Mouse (Mus musculus) small intestine, adult 2 months (tissue): ENCODE measurements around the gene Ccdc33. TPM values are rescaled to one million over a fixed set of nuclear protein-coding genes. Genes with fewer than 3 reads are reported as not detected.

Experiments used
- H3K27ac ChIP-seq: fragments of 200-500 bp; 2 replicates; pipeline ENCODE4 v1.5.1; 2012; ENCODE audit warnings: low read depth, low read length, control low read depth, inconsistent platforms; ENCODE audit not compliant: insufficient read depth
- H3K27me3 ChIP-seq: fragments of 200-500 bp; 2 replicates; pipeline ENCODE4 v1.6.1; 2012; ENCODE audit warnings: mild to moderate bottlenecking, moderate library complexity, low read length, inconsistent platforms; ENCODE audit not compliant: control insufficient read depth, insufficient read depth
- H3K36me3 ChIP-seq: fragments of 200-500 bp; 2 replicates; pipeline ENCODE4 v1.6.1; 2012; ENCODE audit warnings: mild to moderate bottlenecking, low read length, control low read depth, inconsistent platforms; ENCODE audit not compliant: control insufficient read depth, insufficient read depth
- H3K4me1 ChIP-seq: fragments of 200-500 bp; 2 replicates; pipeline ENCODE4 v1.6.1; 2012; ENCODE audit warnings: low read length, inconsistent platforms, mixed read lengths; ENCODE audit not compliant: control insufficient read depth, insufficient read depth, insufficient read length
- H3K4me3 ChIP-seq: fragments of 200-500 bp; 2 replicates; pipeline ENCODE4 v1.5.1; 2012; ENCODE audit warnings: low read depth, mild to moderate bottlenecking, control low read depth, inconsistent platforms, low read length, moderate library complexity
- CTCF ChIP-seq: fragments of 200-500 bp; IDR thresholded peaks from 2 replicates; pipeline ENCODE4 v1.5.1; 2012; ENCODE audit warnings: low read depth, mild to moderate bottlenecking, control low read depth, inconsistent platforms, low read length, moderate library complexity, mixed read lengths; ENCODE audit not compliant: insufficient replicate concordance, insufficient read length; ENCODE audit errors: extremely low read depth
- POLR2A ChIP-seq: fragments of 200-500 bp; IDR thresholded peaks from 2 replicates; pipeline ENCODE4 v1.6.1; 2012; ENCODE audit warnings: low read depth, mild to moderate bottlenecking, control low read depth, inconsistent platforms, low read length, moderate library complexity
- WGBS: fragments of 180-500 bp; shearing (Covaris S2); methylation state at CpG from one replicate; pipeline ENCODE4 v1.1.7; 2018; 5-methylcytosine and 5-hydroxymethylcytosine counted together
- polyA plus RNA-seq: library from polyadenylated mRNA; depleted of rRNA; stranded (reverse); fragments of >200 nt; gene quantifications from 2 replicates; pipeline ENCODE4 v1.2.3, GENCODE M21; 2012

The Ccdc33 gene
- polyA plus RNA-seq, 1 experiment = not detected

GRCm38 (mm10) chr9:58016962-58017361 lies 101.7 kb downstream of the Ccdc33 start:
- Histone ChIP-seq H3K27ac (no peak overlapping the region), H3K27me3 (no peaks in the 10 kb centered on the region), H3K4me1 (no peaks in the 10 kb centered on the region), H3K36me3 (no peaks in the 10 kb centered on the region), H3K4me3 (no peak overlapping the region)
- TF ChIP-seq POLR2A = no peak
- no peak for TF ChIP-seq CTCF
- WGBS = 60% methylated on average over 3 of the region's 3 CpGs

GRCm38 (mm10) chr9:58015856-58016255 lies 102.8 kb downstream of the Ccdc33 start:
- WGBS = 89% methylated on average over 6 of the region's 6 CpGs
- H3K27me3 ChIP-seq = no peaks in the 10 kb centered on the region
- H3K4me3 ChIP-seq = no peak overlapping the region
- no peaks in the 10 kb centered on the region for H3K36me3 ChIP-seq
- TF ChIP-seq CTCF (no peak), POLR2A (no peak)
- H3K27ac ChIP-seq = no peak overlapping the region
- no peaks in the 10 kb centered on the region for H3K4me1 ChIP-seq

DNA sequence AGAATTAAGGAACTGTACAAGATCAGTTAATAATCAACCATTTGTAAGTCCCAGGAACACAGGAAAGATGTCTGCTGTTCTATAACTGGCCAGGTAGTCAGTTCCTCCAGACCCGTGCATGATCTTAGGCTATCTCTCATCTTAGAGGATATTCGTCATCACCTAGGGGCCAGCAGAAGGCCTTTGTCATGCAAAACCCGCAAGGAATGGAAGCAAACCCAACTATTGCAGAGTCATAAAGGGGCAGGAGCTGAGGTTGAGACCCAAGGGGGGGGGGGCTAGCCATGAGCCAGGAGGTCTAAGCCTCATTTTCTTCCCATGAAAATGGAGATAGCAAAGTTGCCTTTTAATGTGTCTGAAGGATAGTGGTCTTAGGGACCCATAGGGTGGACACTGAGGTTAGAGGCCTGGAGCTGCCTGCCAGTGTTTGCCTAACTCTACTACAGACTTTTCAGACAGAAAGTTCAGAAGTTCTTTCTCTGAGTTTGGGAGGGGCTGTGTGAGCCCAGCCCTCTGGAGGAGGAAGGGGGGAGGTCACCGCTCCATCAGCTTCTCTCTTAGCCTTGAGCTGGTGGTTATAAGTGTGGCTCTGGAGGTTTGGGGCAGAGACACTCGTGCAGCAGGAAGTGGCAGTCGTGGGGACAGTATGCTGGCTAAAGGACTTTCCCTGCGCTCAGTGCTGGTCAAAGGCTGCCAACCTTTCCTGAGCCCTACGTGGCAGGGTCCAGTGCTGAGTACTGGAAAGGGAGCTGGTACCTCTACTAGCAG lies 104.0 kb downstream of the Ccdc33 start:
- H3K4me3 ChIP-seq = no peak overlapping the region
- H3K27me3 ChIP-seq = no peaks in the 10 kb centered on the region
- no peaks in the 10 kb centered on the region for H3K36me3 ChIP-seq
- H3K27ac ChIP-seq = no peak overlapping the region
- 42% methylated on average over 8 of the region's 8 CpGs for WGBS
- no peaks in the 10 kb centered on the region for H3K4me1 ChIP-seq
- TF ChIP-seq CTCF = no peak
- TF ChIP-seq POLR2A = no peak

DNA sequence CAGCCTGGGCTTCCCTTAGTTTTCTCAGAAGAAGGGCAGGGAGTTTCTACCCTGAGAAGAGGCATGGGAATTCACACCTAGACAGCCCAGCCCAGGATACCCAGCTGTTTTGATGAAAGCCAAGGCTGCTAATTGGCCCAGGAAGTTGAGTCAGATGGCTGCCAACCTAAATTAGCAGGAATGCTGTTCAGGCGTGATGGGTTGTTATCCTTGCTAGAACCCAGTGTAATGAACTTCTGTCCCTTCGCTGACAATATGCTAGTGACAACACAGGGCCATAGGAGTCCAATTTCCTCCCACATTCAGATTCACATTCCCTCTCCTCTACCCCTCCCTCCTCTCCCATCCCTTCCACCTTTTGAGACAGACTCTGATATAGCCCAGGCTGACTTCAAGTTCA lies 105.7 kb downstream of the Ccdc33 start:
- TF ChIP-seq POLR2A = no peak
- TF ChIP-seq CTCF = no peak

DNA sequence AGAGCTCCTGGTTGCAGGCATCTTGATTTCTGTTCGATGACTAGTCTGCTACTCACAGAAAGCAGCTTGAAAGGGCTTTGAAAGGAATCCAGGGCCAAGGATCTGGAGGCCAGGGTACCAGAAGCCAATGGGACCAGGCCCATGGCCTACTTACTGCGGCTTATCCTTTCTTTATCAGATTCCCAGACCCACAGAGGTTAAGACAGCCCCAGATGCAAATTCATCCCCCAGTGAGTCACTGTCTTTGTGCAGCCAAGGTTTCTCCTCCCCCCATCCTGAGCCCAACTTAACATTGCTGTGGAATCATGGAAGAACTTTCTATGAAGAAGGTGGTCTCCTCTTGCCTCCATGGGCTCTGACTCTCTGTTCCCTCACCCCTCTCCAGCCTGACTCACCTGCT lies 106.1 kb downstream of the Ccdc33 start:
- H3K4me1 ChIP-seq = no peaks in the 10 kb centered on the region
- TF ChIP-seq POLR2A (no peak), CTCF (no peak)
- WGBS = 80% methylated on average over 2 of the region's 2 CpGs
- H3K36me3 ChIP-seq = no peaks in the 10 kb centered on the region
- H3K27ac ChIP-seq = no peak overlapping the region
- no peak overlapping the region for H3K4me3 ChIP-seq
- H3K27me3 ChIP-seq = no peaks in the 10 kb centered on the region

More for the DNA sequence above, 105.7 kb downstream of the Ccdc33 start:
- Histone ChIP-seq H3K4me3 (no peak overlapping the region), H3K4me1 (no peaks in the 10 kb centered on the region), H3K27ac (no peak overlapping the region), H3K27me3 (no peaks in the 10 kb centered on the region), H3K36me3 (no peaks in the 10 kb centered on the region)
- WGBS = 74% methylated on average over 2 of the region's 2 CpGs

DNA sequence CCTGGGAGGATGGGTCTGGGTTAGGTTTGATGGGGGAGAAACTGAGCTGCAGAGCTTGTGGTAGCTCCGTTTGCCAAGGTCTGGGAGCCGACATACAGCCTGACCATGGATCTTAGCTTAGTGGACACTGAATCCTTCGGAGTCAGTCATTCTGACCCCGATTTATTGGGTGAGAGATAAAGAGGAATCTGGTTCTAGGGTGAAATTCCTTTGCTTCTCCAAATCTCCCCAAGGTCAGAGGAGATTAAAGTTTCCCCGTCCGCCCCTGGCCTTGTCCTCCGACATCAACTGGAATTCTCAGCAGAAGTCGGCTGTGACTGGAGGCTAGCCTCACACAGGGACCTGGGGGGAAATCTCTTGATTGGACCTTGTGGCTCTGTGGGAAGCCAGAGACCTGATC lies 107.1 kb downstream of the Ccdc33 start:
- TF ChIP-seq POLR2A (no peak), CTCF (no peak)
- no peaks in the 10 kb centered on the region for H3K27me3 ChIP-seq
- H3K27ac ChIP-seq = no peak overlapping the region
- no peaks in the 10 kb centered on the region for H3K36me3 ChIP-seq
- H3K4me1 ChIP-seq = no peaks in the 10 kb centered on the region
- WGBS = 82% methylated on average over 8 of the region's 8 CpGs
- H3K4me3 ChIP-seq = no peak overlapping the region

GRCm38 (mm10) chr9:58011027-58011426 lies 107.6 kb downstream of the Ccdc33 start:
- TF ChIP-seq CTCF = no peak
- TF ChIP-seq POLR2A = no peak
- H3K27me3 ChIP-seq = no peaks in the 10 kb centered on the region
- no peak overlapping the region for H3K27ac ChIP-seq
- WGBS = 52% methylated on average over 7 of the region's 7 CpGs
- no peak overlapping the region for H3K4me3 ChIP-seq
- no peaks in the 10 kb centered on the region for H3K4me1 ChIP-seq
- H3K36me3 ChIP-seq = no peaks in the 10 kb centered on the region
